Mouse (Mus musculus) forebrain, embryonic 11.5 days (tissue): ENCODE results near the gene Rbm38. TPM values are rescaled to one million over a fixed set of nuclear protein-coding genes. Genes with fewer than 3 reads are reported as not detected.

Source experiments
- ATAC-seq: fragments of 200-750 bp; cut with Nextera tagmentation; replicated peaks from 2 replicates; pipeline ENCODE4 v1.8.0; 2017; ENCODE audit warnings: moderate TSS enrichment; ENCODE audit not compliant: low FRiP score
- DNase-seq: peaks from one replicate; pipeline ENCODE4 v3.0.0-alpha.2; 2017; ENCODE audit warnings: low spot score
- H3K27ac ChIP-seq: fragments of 300-500 bp; sonication (generic); 2 replicates; pipeline ENCODE4 v1.5.1; 2014; ENCODE audit warnings: low read depth, low read length
- H3K27me3 ChIP-seq: fragments of 300-500 bp; sonication (generic); 2 replicates; pipeline ENCODE4 v1.6.1; 2014; ENCODE audit warnings: mild to moderate bottlenecking, low read length, mixed read lengths; ENCODE audit not compliant: control insufficient read depth, insufficient read depth
- H3K36me3 ChIP-seq: fragments of 300-500 bp; sonication (generic); 2 replicates; pipeline ENCODE4 v1.6.1; 2014; ENCODE audit warnings: mild to moderate bottlenecking, low read length, moderate library complexity, mixed read lengths; ENCODE audit not compliant: control insufficient read depth, insufficient read depth
- H3K4me1 ChIP-seq: fragments of 300-500 bp; sonication (generic); replicated peaks from 2 replicates; pipeline ENCODE4 v1.6.1; 2014; ENCODE audit warnings: low read length, mixed read lengths; ENCODE audit not compliant: control insufficient read depth, insufficient read depth
- H3K4me2 ChIP-seq: fragments of 300-500 bp; sonication (generic); 2 replicates; pipeline ENCODE4 v1.6.1; 2014; ENCODE audit warnings: low read depth, mild to moderate bottlenecking, low read length, moderate library complexity, mixed read lengths; ENCODE audit not compliant: severe bottlenecking
- H3K4me3 ChIP-seq: fragments of 300-500 bp; sonication (generic); 2 replicates; pipeline ENCODE4 v1.5.1; 2014; ENCODE audit warnings: low read depth, low read length
- H3K9ac ChIP-seq: fragments of 300-500 bp; sonication (generic); 2 replicates; pipeline ENCODE4 v1.6.1; 2014; ENCODE audit warnings: low read length
- H3K9me3 ChIP-seq: fragments of 300-500 bp; sonication (generic); 2 replicates; pipeline ENCODE4 v1.6.1; 2016; ENCODE audit warnings: low read length, mixed read lengths; ENCODE audit not compliant: control insufficient read depth
- WGBS: fragments of 180-500 bp; shearing (Covaris S2); extraction: QIAGEN DNeasy Blood & Tissue Kit; methylation state at CpG from one replicate; pipeline ENCODE4 v1.1.7; 2014; 5-methylcytosine and 5-hydroxymethylcytosine counted together
- polyA plus RNA-seq: library from polyadenylated mRNA; unstranded; fragments of >200 nt; fragmentation: Nextera tagmentation; extraction: Ambion mirVana; gene quantifications from 2 replicates; pipeline ENCODE4 v1.2.1, GENCODE M21; 2014

Rbm38 gene
- polyA plus RNA-seq: 111 and 115 TPM in 2 replicates

DNA sequence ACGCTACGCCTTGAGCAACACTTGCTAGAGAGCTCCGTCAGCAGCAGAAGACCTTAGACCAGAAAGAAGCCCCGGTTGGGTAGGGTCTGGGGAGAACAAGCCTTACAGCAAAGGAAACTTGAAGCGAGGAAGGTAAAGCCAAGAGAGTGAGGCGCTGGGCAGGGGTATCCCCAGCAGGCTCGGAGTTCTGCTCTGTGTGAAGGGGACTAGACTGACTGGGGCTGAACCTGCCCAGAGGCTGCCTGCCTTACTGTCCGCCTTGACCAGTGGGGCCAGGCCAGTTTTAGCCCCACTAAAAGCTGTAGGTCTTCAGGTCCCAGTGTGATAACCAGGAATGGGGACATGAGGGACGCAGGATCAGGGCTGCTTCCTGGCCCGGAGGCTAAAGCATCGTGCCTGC, at the start of gene Rbm38:
Gene Rbm38, plus strand, starts transcription at position 69 of the 400 bp plus-strand sequence.
- H3K27me3 ChIP-seq: peaks cover 9% of the 10 kb centered on the region
- H3K9me3 ChIP-seq: no peaks in the 10 kb centered on the region
- peak within 1 kb of the TSS; percentile 87 for H3K4me3 ChIP-seq
- no peaks in the 10 kb centered on the region; the same call in 1 of the 2 replicates for H3K36me3 ChIP-seq
- H3K4me1 ChIP-seq: peaks cover 29% of the 10 kb centered on the region
- no peak within 1 kb of the TSS; the same call in 1 of the 2 replicates for H3K27ac ChIP-seq
- ATAC-seq (no peak), DNase-seq (peak; percentile 55)
- H3K9ac ChIP-seq: peak within 1 kb of the TSS; percentile 60
- 28% methylated on average over 11 of the region's 11 CpGs for WGBS
- H3K4me2 ChIP-seq: peak within 1 kb of the TSS; percentile 84

DNA sequence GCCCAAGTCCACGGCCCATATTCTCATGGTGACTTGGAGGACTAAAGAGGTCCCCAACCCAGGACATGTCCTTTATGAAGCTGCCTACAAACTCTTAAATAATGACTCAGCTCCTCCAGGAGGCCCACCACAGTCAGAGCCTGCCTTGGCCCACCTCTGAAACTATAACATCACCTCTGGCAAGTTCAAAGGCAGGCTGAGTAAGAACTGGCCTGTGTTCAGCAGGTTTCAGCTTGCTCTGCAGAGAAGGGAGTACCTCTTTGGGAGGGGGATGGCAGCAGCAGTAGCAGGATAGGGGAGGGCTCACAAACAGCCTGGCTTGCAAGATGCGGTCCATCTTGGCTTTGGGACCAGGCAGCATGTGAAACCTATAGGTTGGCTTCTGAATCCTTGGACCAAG, 48.4 kb upstream of the Rbm38 start:
- no peak for DNase-seq
- Histone ChIP-seq H3K27ac (no peak overlapping the region), H3K4me2 (no peak overlapping the region), H3K27me3 (no peaks in the 10 kb centered on the region), H3K4me1 (peaks cover 5% of the 10 kb centered on the region), H3K9ac (no peak overlapping the region), H3K4me3 (no peak overlapping the region), H3K9me3 (no peaks in the 10 kb centered on the region), H3K36me3 (no peaks in the 10 kb centered on the region)
- no peak for ATAC-seq
- WGBS: 87% methylated on average over 2 of the region's 2 CpGs

DNA sequence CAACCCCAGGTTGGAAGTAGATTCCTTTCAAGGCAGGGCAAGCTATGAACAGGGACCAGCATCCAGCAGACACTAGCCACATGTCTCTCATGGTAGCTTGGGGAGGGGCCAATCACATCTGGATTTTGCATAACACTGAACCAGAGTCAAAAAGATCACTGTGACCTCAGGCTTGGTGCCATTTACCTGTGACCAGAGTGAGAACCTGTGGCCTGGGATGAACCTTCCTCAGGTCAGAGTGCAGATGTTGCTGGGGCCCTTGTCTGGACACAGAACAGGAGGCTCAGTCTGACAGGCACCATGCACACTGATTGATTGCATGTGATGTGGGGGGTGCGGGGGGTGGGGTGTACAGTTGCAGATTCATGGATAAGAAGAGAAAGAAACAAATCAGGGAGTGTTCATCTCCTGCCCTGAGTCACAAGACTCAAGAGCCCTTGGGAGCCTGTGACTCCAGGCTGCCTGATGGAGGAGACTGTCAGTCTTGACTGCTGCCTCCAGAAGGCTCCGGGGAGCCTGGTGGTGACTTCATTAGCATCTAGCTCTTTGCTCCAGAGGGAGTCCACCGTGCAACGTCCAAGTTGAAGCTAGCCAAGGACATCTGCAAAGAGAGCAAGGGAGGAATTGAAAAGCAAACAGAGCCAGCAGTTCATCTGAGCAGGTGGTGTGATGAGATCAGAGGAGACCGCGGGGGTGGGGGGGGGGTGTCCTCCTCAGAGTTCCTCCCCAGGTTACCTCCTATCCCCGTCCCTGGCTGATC, 46.3 kb upstream of the Rbm38 start:
- H3K9me3 ChIP-seq: no peaks in the 10 kb centered on the region
- H3K4me1 ChIP-seq: peaks cover 13% of the 10 kb centered on the region
- H3K27me3 ChIP-seq: no peaks in the 10 kb centered on the region
- no peak overlapping the region for H3K9ac ChIP-seq
- no peaks in the 10 kb centered on the region for H3K36me3 ChIP-seq
- H3K4me2 ChIP-seq: no peak overlapping the region
- H3K27ac ChIP-seq: no peak overlapping the region
- no peak overlapping the region for H3K4me3 ChIP-seq
- DNase-seq: no peak
- WGBS: 36% methylated on average over 7 of the region's 7 CpGs
- ATAC-seq: no peak

DNA sequence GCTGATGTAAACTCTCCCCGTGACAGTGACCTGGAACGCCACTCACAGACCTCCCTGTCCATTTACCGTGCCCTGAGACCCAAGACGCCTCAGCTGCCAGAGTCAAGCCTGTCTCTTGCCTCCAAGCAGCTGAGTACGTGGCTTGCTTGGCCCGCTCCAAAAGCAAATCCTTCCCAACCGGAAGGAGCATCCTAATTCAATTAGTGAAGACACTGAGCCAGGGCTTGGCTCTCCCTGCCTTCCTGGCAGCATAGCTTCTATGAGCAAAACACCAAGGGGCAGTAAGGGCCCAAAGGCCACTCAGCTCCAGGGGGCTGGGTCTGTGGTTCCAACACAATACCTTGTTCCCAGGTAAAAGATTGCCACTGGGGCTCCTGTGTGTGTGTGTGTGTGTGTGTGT, 45.6 kb upstream of the Rbm38 start:
- no peak overlapping the region for H3K4me2 ChIP-seq
- ATAC-seq: no peak
- H3K36me3 ChIP-seq: no peaks in the 10 kb centered on the region
- no peaks in the 10 kb centered on the region for H3K27me3 ChIP-seq
- H3K4me3 ChIP-seq: no peak overlapping the region
- DNase-seq: no peak
- peaks cover 13% of the 10 kb centered on the region for H3K4me1 ChIP-seq
- 25% methylated on average over 7 of the region's 7 CpGs for WGBS
- H3K9me3 ChIP-seq: no peaks in the 10 kb centered on the region
- H3K9ac ChIP-seq: no peak overlapping the region
- H3K27ac ChIP-seq: no peak overlapping the region

DNA sequence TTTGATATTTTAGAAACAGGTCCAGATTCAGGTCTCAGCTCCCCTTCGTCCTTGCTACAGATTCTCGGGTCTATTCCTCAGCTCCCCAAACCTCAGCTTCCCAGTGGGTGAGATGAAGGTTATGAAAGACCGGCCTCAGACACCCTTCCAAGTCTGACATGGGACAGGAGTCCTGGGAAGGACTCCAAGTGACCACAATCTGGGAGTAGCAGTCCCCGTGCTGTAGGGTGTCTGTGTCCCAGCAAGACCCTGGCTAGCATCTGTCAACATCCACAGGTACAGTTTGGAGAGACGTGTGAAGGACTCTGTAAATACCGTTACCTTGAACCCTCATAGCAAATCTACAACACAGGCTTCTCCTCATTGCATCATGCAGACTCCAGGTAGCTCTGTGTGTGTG, 45.1 kb upstream of the Rbm38 start:
- Histone ChIP-seq H3K27me3 (no peaks in the 10 kb centered on the region), H3K4me3 (no peak overlapping the region), H3K9ac (no peak overlapping the region), H3K4me1 (peaks cover 13% of the 10 kb centered on the region), H3K4me2 (no peak overlapping the region), H3K36me3 (no peaks in the 10 kb centered on the region), H3K9me3 (no peaks in the 10 kb centered on the region), H3K27ac (no peak overlapping the region)
- WGBS: 82% methylated on average over 6 of the region's 6 CpGs
- DNase-seq: no peak
- no peak for ATAC-seq

- 22% methylated on average over 7 of the region's 7 CpGs for WGBS
- Histone ChIP-seq H3K4me1 (peaks cover 13% of the 10 kb centered on the region), H3K27ac (no peak overlapping the region), H3K27me3 (no peaks in the 10 kb centered on the region), H3K4me3 (no peak overlapping the region), H3K4me2 (peak overlapping the region; percentile 35; the same call in 1 of the 2 replicates), H3K36me3 (no peaks in the 10 kb centered on the region), H3K9me3 (no peaks in the 10 kb centered on the region), H3K9ac (no peak overlapping the region; the same call in 1 of the 2 replicates)
- ATAC-seq: no peak
- no peak for DNase-seq
Measured at GRCm38 (mm10) chr2:172976661-172977238, 43.5 kb upstream of the Rbm38 start.

DNA sequence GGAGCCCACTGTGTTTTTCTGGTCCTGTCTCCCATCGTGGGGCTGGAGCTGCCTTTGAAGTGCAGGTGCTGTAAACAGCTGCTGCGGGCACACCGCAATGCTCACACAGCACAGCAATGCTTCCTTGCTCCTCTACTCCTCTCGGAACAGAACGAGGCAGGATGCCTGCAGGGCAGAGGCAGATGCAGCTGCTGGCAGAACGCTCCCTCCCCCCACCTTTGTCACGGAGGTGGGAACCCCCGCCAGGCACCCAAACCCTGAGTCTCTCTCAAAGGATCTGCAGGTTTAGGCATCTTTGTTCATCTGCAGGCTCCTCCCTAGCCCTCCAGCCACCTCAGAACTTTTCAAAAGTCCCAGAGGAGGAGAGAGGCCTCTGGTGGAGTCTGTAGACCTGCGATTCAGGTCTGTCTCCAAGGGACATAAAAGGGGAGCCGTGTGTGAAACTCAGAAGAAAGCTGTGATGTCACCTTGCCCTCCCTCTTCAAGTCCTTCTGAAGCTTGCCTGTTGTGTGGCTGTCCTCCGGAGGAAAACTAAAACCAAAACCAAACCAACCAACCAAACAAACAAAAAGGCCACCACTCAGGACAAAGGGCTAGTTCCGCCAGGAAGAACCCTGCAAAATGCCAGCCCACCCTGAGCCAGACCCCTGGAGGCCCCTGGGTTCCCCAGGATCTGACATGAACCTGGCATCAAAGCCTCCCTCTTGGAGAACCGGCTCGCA, 42.7 kb upstream of the Rbm38 start, which contains the start of gene Spo11:
Gene Spo11, plus strand, starts transcription at position 292 of the 722 bp plus-strand sequence.
- H3K4me1 ChIP-seq: peaks cover 13% of the 10 kb centered on the region
- ATAC-seq (no peak; the same call in 1 of the 2 replicates), DNase-seq (peak; percentile 71)
- peak within 1 kb of the TSS; percentile 10 for H3K9ac ChIP-seq
- no peaks in the 10 kb centered on the region for H3K27me3 ChIP-seq
- H3K4me2 ChIP-seq: peak within 1 kb of the TSS; percentile 35
- peak within 1 kb of the TSS; percentile 48; the same call in 1 of the 2 replicates for H3K27ac ChIP-seq
- H3K36me3 ChIP-seq: no peaks in the 10 kb centered on the region
- no peaks in the 10 kb centered on the region for H3K9me3 ChIP-seq
- no peak within 1 kb of the TSS for H3K4me3 ChIP-seq
- WGBS: 11% methylated on average over 14 of the region's 14 CpGs

DNA sequence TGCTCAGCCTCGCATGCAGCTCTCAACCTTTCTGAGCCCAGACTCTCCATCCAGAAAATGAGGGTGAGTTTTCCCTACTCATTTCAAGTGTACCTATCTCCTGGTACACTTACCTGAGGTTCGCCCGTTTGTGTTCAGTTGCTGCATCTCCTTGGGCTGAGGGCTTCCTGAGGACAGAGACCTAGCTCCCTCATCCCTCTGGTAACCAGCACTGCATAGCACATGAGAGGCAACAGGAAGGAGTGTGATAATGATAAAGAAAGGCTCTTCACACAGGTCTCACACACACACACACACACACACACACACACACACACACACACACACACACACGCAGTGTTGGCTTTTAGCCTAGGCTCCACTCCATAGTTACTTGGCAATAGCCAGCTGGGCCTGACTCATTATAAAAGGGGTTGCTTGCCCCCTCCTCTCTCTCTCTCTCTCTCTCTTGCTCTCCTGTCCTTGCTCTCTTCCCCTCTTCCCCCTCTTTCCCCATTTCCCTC, 42.1 kb upstream of the Rbm38 start:
- Histone ChIP-seq H3K4me2 (no peak overlapping the region), H3K9me3 (no peaks in the 10 kb centered on the region), H3K36me3 (no peaks in the 10 kb centered on the region), H3K9ac (no peak overlapping the region), H3K27me3 (no peaks in the 10 kb centered on the region), H3K4me1 (peaks cover 13% of the 10 kb centered on the region), H3K27ac (0 out of 2 replicates have a peak overlapping the region, but pooled peaks have one; percentile 48), H3K4me3 (no peak overlapping the region)
- DNase-seq (no peak), ATAC-seq (no peak)
- 53% methylated on average over 4 of the region's 4 CpGs for WGBS
